Comparison of ENCODE assay signal across 10 mouse cellular contexts in genomic region chr11:27753212-27753912, GRCm38 (mm10).
DNase-seq lines count a peak whose midpoint lies in the region; ATAC-seq and TF ChIP-seq lines count a peak whose summit lies in the region.
"Had no signal": no experiment of that assay in that cellular context is flagged by ENCODE, and none has a peak within 500 bp of the region (broad histone marks: within the 10 kb centered on the region; RNA-seq: fewer than 3 reads in every experiment).

No protein-coding gene starts in this region.

- no peaks in the 10 kb centered on the region for H3K27me3 ChIP-seq in embryonic facial prominence, embryonic 15.5 days
- H3K27me3 ChIP-seq in hindbrain, embryonic 14.5 days (ENCODE audit: control insufficient read depth, insufficient read depth, low read length): no peaks in the 10 kb centered on the region
- H3K27me3 ChIP-seq in stomach, postnatal 0 days (ENCODE audit: control insufficient read depth, insufficient read depth, low read length): no peaks in the 10 kb centered on the region
- H3K27me3 ChIP-seq: liver, embryonic 15.5 days; Patski had no signal

- H3K4me1 ChIP-seq in embryonic facial prominence, embryonic 15.5 days: no peaks in the 10 kb centered on the region
- no peaks in the 10 kb centered on the region for H3K4me1 ChIP-seq in hindbrain, embryonic 14.5 days (replicated peaks; ENCODE audit: control insufficient read depth, insufficient read depth, low read length)
- no peaks in the 10 kb centered on the region for H3K4me1 ChIP-seq in stomach, postnatal 0 days (replicated peaks; ENCODE audit: control insufficient read depth, insufficient read depth)
- H3K4me1 ChIP-seq: liver, embryonic 15.5 days had no signal

- ATAC-seq in embryonic facial prominence, embryonic 15.5 days (ENCODE audit: insufficient number of reproducible peaks, low FRiP score, low TSS enrichment, low read depth): 0 out of 2 replicates have a peak, but pooled peaks have one; percentile 24
- peak; percentile 21; the same call in 1 of the 2 replicates for ATAC-seq in hindbrain, embryonic 14.5 days (ENCODE audit: low FRiP score)
- ATAC-seq in stomach, postnatal 0 days (ENCODE audit: low FRiP score, low TSS enrichment): peak; percentile 70; the same call in 1 of the 2 replicates
- ATAC-seq: Patski had no signal

- no peak overlapping the region for H3K4me3 ChIP-seq in embryonic facial prominence, embryonic 15.5 days (replicated peaks)
- H3K4me3 ChIP-seq in hindbrain, embryonic 14.5 days (replicated peaks; ENCODE audit: low read length): no peak overlapping the region
- H3K4me3 ChIP-seq in stomach, postnatal 0 days (ENCODE audit: low read depth, low read length): no peak overlapping the region
- H3K4me3 ChIP-seq: liver, embryonic 15.5 days had no signal

- intact Hi-C loops in gastrocnemius, postnatal 14 days (cut with DNase I; ENCODE audit: low total_unique reads): no loop called here

- no peak overlapping the region for H3K4me2 ChIP-seq in embryonic facial prominence, embryonic 15.5 days (replicated peaks)
- H3K4me2 ChIP-seq in hindbrain, embryonic 14.5 days (replicated peaks): no peak overlapping the region
- H3K4me2 ChIP-seq in stomach, postnatal 0 days (replicated peaks; ENCODE audit: low read depth): no peak overlapping the region
- H3K4me2 ChIP-seq: liver, embryonic 15.5 days had no signal

- no peaks in the 10 kb centered on the region for H3K9me3 ChIP-seq in embryonic facial prominence, embryonic 15.5 days (replicated peaks)
- H3K9me3 ChIP-seq in hindbrain, embryonic 14.5 days (ENCODE audit: control insufficient read depth, low read length): no peaks in the 10 kb centered on the region
- H3K9me3 ChIP-seq in stomach, postnatal 0 days (ENCODE audit: control insufficient read depth, low read length): no peaks in the 10 kb centered on the region
- H3K9me3 ChIP-seq: liver, embryonic 15.5 days had no signal

- WGBS in embryonic facial prominence, embryonic 15.5 days: 38% methylated on average over 11 of the region's 11 CpGs
- WGBS in hindbrain, embryonic 14.5 days: 52% methylated on average over 11 of the region's 11 CpGs
- WGBS in stomach, postnatal 0 days: 42% methylated on average over 11 of the region's 11 CpGs

- peak; percentile 71 for TF ChIP-seq CTCF in stomach, postnatal 0 days (IDR thresholded peaks at IDR 0.05; ENCODE audit: low read depth)

- DNase-seq in gastrocnemius, postnatal 14 days: peak; percentile 11
- no peak for DNase-seq in gastrocnemius, adult 8-10 months (ENCODE audit: low spot score in 2 of 2)
- DNase-seq in adrenal gland, postnatal 14 days: peak; percentile 66
- DNase-seq in hindbrain, embryonic 14.5 days (ENCODE audit: low spot score): peak; percentile 54
- DNase-seq in layer of hippocampus, postnatal 10 days (ENCODE audit: low spot score in 2 of 2): peak; percentile 38 to 53
- DNase-seq in lung, postnatal 36 days: peak; percentile 10
- peak; percentile 54 for DNase-seq in stomach, postnatal 0 days (ENCODE audit: low spot score)

- no peak for TF ChIP-seq EP300 in stomach, postnatal 0 days (optimal IDR thresholded peaks at IDR 0.05)

- H3K27ac ChIP-seq in embryonic facial prominence, embryonic 15.5 days (replicated peaks): no peak overlapping the region
- H3K27ac ChIP-seq in hindbrain, embryonic 14.5 days: no peak overlapping the region
- no peak overlapping the region for H3K27ac ChIP-seq in stomach, postnatal 0 days (replicated peaks)
- H3K27ac ChIP-seq: liver, embryonic 15.5 days had no signal

- no peak overlapping the region for H3K9ac ChIP-seq in embryonic facial prominence, embryonic 15.5 days
- H3K9ac ChIP-seq in hindbrain, embryonic 14.5 days: no peak overlapping the region
- H3K9ac ChIP-seq in stomach, postnatal 0 days (ENCODE audit: low read length): no peak overlapping the region
- H3K9ac ChIP-seq: liver, embryonic 15.5 days had no signal

- no peaks in the 10 kb centered on the region for H3K36me3 ChIP-seq in embryonic facial prominence, embryonic 15.5 days
- no peaks in the 10 kb centered on the region for H3K36me3 ChIP-seq in hindbrain, embryonic 14.5 days (replicated peaks; ENCODE audit: control insufficient read depth, insufficient read depth)
- H3K36me3 ChIP-seq in stomach, postnatal 0 days (ENCODE audit: control insufficient read depth, insufficient read depth, low read length): no peaks in the 10 kb centered on the region
- H3K36me3 ChIP-seq: liver, embryonic 15.5 days had no signal

Comparison
In these comparisons a context has a peak if more than half of its experiments do, and no peak if none do; other contexts are left out.
1. DNase-seq: peak in gastrocnemius, postnatal 14 days (single experiment), adrenal gland, postnatal 14 days (single experiment), hindbrain, embryonic 14.5 days (single experiment), layer of hippocampus, postnatal 10 days (2 of 2), lung, postnatal 36 days (single experiment) and stomach, postnatal 0 days (single experiment); none in gastrocnemius, adult 8-10 months (0 of 2).
2. Peak in every context shown above with its lines, with median percentiles within 50 percentile points of each other: ATAC-seq.